Comparison of ENCODE assay signal across 15 mouse cellular contexts in genomic region chr12:5219913-5220575, GRCm38 (mm10).
DNase-seq lines count a peak whose midpoint lies in the region; ATAC-seq and TF ChIP-seq lines count a peak whose summit lies in the region.
"Had no signal": no experiment of that assay in that cellular context is flagged by ENCODE, and none has a peak within 500 bp of the region (broad histone marks: within the 10 kb centered on the region; RNA-seq: fewer than 3 reads in every experiment).

No protein-coding gene starts in this region.

- H3K27me3 ChIP-seq in heart, embryonic 10.5 days (ENCODE audit: insufficient read depth, poor library complexity, severe bottlenecking): no peaks in the 10 kb centered on the region
- no peaks in the 10 kb centered on the region for H3K27me3 ChIP-seq in midbrain, embryonic 15.5 days (replicated peaks)
- H3K27me3 ChIP-seq in midbrain, embryonic 10.5 days (ENCODE audit: low read depth, poor library complexity, severe bottlenecking): no peaks in the 10 kb centered on the region
- H3K27me3 ChIP-seq: CH12.LX; embryonic facial prominence, embryonic 12.5 days; limb, embryonic 12.5 days had no signal

- no peaks in the 10 kb centered on the region for H3K9me3 ChIP-seq in heart, embryonic 10.5 days
- H3K9me3 ChIP-seq in midbrain, embryonic 15.5 days: no peaks in the 10 kb centered on the region
- H3K9me3 ChIP-seq in midbrain, embryonic 10.5 days (replicated peaks): no peaks in the 10 kb centered on the region
- H3K9me3 ChIP-seq: embryonic facial prominence, embryonic 12.5 days; limb, embryonic 12.5 days had no signal

- no peak for ATAC-seq in midbrain, embryonic 15.5 days (replicated peaks)

- peak; percentile 97 for DNase-seq in heart, adult 11 months
- DNase-seq in heart, embryonic 10.5 days (ENCODE audit: low spot score): no peak
- DNase-seq in midbrain, embryonic 10.5 days (ENCODE audit: low spot score): no peak
- peak; percentile 29 for DNase-seq in heart, postnatal 4 days
- no peak for DNase-seq in kidney, adult 9 months
- DNase-seq in spleen, postnatal 10 days (ENCODE audit: low spot score in 2 of 2): no peak
- DNase-seq: right cerebral cortex, postnatal 14 days; thymus, postnatal 25 days had no signal

- TF ChIP-seq POLR2A in olfactory bulb, adult 2 months (IDR thresholded peaks at IDR 0.05; ENCODE audit: insufficient read depth, low read depth, low read length): no peak

- H3K4me1 ChIP-seq in heart, embryonic 10.5 days: peaks cover 11% of the 10 kb centered on the region
- H3K4me1 ChIP-seq in midbrain, embryonic 15.5 days: peaks cover 41% of the 10 kb centered on the region
- peaks cover 49% of the 10 kb centered on the region for H3K4me1 ChIP-seq in midbrain, embryonic 10.5 days
- peaks cover 21% of the 10 kb centered on the region for H3K4me1 ChIP-seq in olfactory bulb, adult 2 months (ENCODE audit: control insufficient read depth, insufficient read depth, low read length)

- no peak overlapping the region for H3K4me3 ChIP-seq in heart, embryonic 10.5 days
- no peak overlapping the region for H3K4me3 ChIP-seq in midbrain, embryonic 15.5 days
- no peak overlapping the region for H3K4me3 ChIP-seq in midbrain, embryonic 10.5 days
- H3K4me3 ChIP-seq in olfactory bulb, adult 2 months (ENCODE audit: insufficient read depth, low read depth, low read length): no peak overlapping the region
- H3K4me3 ChIP-seq: embryonic facial prominence, embryonic 12.5 days; heart, adult 2 months; limb, embryonic 12.5 days had no signal

- no peak overlapping the region for H3K9ac ChIP-seq in midbrain, embryonic 15.5 days
- H3K9ac ChIP-seq: embryonic facial prominence, embryonic 12.5 days; limb, embryonic 12.5 days had no signal

- no peak for TF ChIP-seq CTCF in olfactory bulb, adult 2 months (IDR thresholded peaks at IDR 0.05; ENCODE audit: insufficient read depth, low read depth, low read length)

- no peak overlapping the region for H3K27ac ChIP-seq in heart, embryonic 10.5 days
- peak overlapping the region; percentile 18; the same call in 1 of the 2 replicates for H3K27ac ChIP-seq in midbrain, embryonic 15.5 days
- H3K27ac ChIP-seq in midbrain, embryonic 10.5 days (replicated peaks): no peak overlapping the region
- peak overlapping the region; percentile 38; the same call in 1 of the 2 replicates for H3K27ac ChIP-seq in olfactory bulb, adult 2 months (ENCODE audit: insufficient read depth, low read depth, low read length)
- H3K27ac ChIP-seq: embryonic facial prominence, embryonic 12.5 days; heart, adult 2 months; kidney, postnatal 0 days; limb, embryonic 12.5 days had no signal

- 81% methylated on average over 14 of the region's 14 CpGs for WGBS in heart, embryonic 10.5 days
- 63% methylated on average over 14 of the region's 14 CpGs for WGBS in midbrain, embryonic 15.5 days
- whole genome bisulfite sequencing in midbrain, embryonic 10.5 days: 89% methylated on average over 14 of the region's 14 CpGs
- WGBS in olfactory bulb, adult 2 months: 42% methylated on average over 14 of the region's 14 CpGs

- H3K36me3 ChIP-seq in heart, embryonic 10.5 days: no peaks in the 10 kb centered on the region
- no peaks in the 10 kb centered on the region for H3K36me3 ChIP-seq in midbrain, embryonic 15.5 days (replicated peaks)
- no peaks in the 10 kb centered on the region for H3K36me3 ChIP-seq in midbrain, embryonic 10.5 days
- H3K36me3 ChIP-seq: embryonic facial prominence, embryonic 12.5 days; limb, embryonic 12.5 days had no signal

- no peak overlapping the region for H3K4me2 ChIP-seq in midbrain, embryonic 15.5 days
- H3K4me2 ChIP-seq: embryonic facial prominence, embryonic 12.5 days; limb, embryonic 12.5 days had no signal

Comparison
In these comparisons a context has a peak if more than half of its experiments do, and no peak if none do; other contexts are left out.
1. DNase-seq: peak in heart, adult 11 months (single experiment) and heart, postnatal 4 days (single experiment); none in heart, embryonic 10.5 days (single experiment), midbrain, embryonic 10.5 days (single experiment), kidney, adult 9 months (single experiment) and spleen, postnatal 10 days (0 of 2).
2. H3K27ac ChIP-seq: peak in midbrain, embryonic 15.5 days (single experiment) and olfactory bulb, adult 2 months (single experiment); none in heart, embryonic 10.5 days (single experiment) and midbrain, embryonic 10.5 days (single experiment).